Mouse (Mus musculus) myocyte (in vitro differentiated cells): ENCODE results near the gene Abcb8.

Experiments
- E2F4 ChIP-seq: IDR thresholded peaks from one replicate; pipeline ENCODE4 v1.6.1; 2011; ENCODE audit warnings: mild to moderate bottlenecking, control low read depth, moderate library complexity; ENCODE audit not compliant: insufficient read depth
- MAX ChIP-seq: IDR thresholded peaks from one replicate; pipeline ENCODE4 v1.6.1; 2011; ENCODE audit warnings: low read depth, mild to moderate bottlenecking, control low read depth
- MYOG ChIP-seq, 3 experiments: IDR thresholded peaks; one replicate each; pipeline ENCODE4 v1.6.1; 2011; ENCODE audit warnings: control low read depth in 2 of 3, low read depth in 2 of 3, mild to moderate bottlenecking in 2 of 3; ENCODE audit not compliant: insufficient read length in 2 of 3, control insufficient read depth in 1 of 3, insufficient read depth in 1 of 3
- POLR2A ChIP-seq: IDR thresholded peaks from one replicate; pipeline ENCODE4 v1.6.1; 2011; ENCODE audit warnings: low read depth, mild to moderate bottlenecking, control low read depth, moderate library complexity; ENCODE audit not compliant: insufficient read length
- REST ChIP-seq: IDR thresholded peaks from one replicate; pipeline ENCODE4 v1.6.1; 2011; ENCODE audit warnings: mild to moderate bottlenecking, control low read depth, moderate library complexity; ENCODE audit not compliant: insufficient read depth, insufficient read length
- TCF12 ChIP-seq: IDR thresholded peaks from one replicate; pipeline ENCODE4 v1.6.1; 2011; ENCODE audit warnings: mild to moderate bottlenecking, control low read depth; ENCODE audit not compliant: poor library complexity, insufficient read depth, severe bottlenecking
- USF1 ChIP-seq: IDR thresholded peaks from one replicate; pipeline ENCODE4 v1.6.1; 2011; ENCODE audit warnings: low read depth, mild to moderate bottlenecking, control low read depth, moderate library complexity

- TF ChIP-seq POLR2A (no peak), MYOG (IDR thresholded peaks at IDR 0.05; ENCODE audit: control insufficient read depth in 1 of 3, insufficient read depth in 1 of 3, insufficient read length in 2 of 3, low read depth in 2 of 3) (no peak), E2F4 (no peak), TCF12 (no peak), MAX (no peak), REST (peak; percentile 63), USF1 (no peak)
Observed at GRCm38 (mm10) chr5:24416222-24416736, 22.8 kb downstream of the Abcb8 start.
